Mouse (Mus musculus) myocyte (in vitro differentiated cells): Measurements from ENCODE around the gene Zbtb14.

Experiments used
- CEBPB ChIP-seq: IDR thresholded peaks from 2 replicates; pipeline ENCODE4 v1.6.1; 2011; ENCODE audit warnings: mild to moderate bottlenecking, moderate library complexity; ENCODE audit not compliant: poor library complexity, insufficient read depth, severe bottlenecking
- E2F4 ChIP-seq: IDR thresholded peaks from one replicate; pipeline ENCODE4 v1.6.1; 2011; ENCODE audit warnings: mild to moderate bottlenecking, control low read depth, moderate library complexity; ENCODE audit not compliant: insufficient read depth
- MAX ChIP-seq: IDR thresholded peaks from one replicate; pipeline ENCODE4 v1.6.1; 2011; ENCODE audit warnings: low read depth, mild to moderate bottlenecking, control low read depth
- MYOG ChIP-seq, 3 experiments: IDR thresholded peaks; one replicate each; pipeline ENCODE4 v1.6.1; 2011; ENCODE audit warnings: control low read depth in 2 of 3, low read depth in 2 of 3, mild to moderate bottlenecking in 2 of 3; ENCODE audit not compliant: insufficient read length in 2 of 3, control insufficient read depth in 1 of 3, insufficient read depth in 1 of 3
- POLR2A ChIP-seq: IDR thresholded peaks from one replicate; pipeline ENCODE4 v1.6.1; 2011; ENCODE audit warnings: low read depth, mild to moderate bottlenecking, control low read depth, moderate library complexity; ENCODE audit not compliant: insufficient read length
- POLR2AphosphoS2 ChIP-seq: IDR thresholded peaks from one replicate; pipeline ENCODE4 v1.6.1; 2011; ENCODE audit warnings: low read depth, control low read depth; ENCODE audit not compliant: insufficient read length
- REST ChIP-seq: IDR thresholded peaks from one replicate; pipeline ENCODE4 v1.6.1; 2011; ENCODE audit warnings: mild to moderate bottlenecking, control low read depth, moderate library complexity; ENCODE audit not compliant: insufficient read depth, insufficient read length
- TCF12 ChIP-seq: IDR thresholded peaks from one replicate; pipeline ENCODE4 v1.6.1; 2011; ENCODE audit warnings: mild to moderate bottlenecking, control low read depth; ENCODE audit not compliant: poor library complexity, insufficient read depth, severe bottlenecking
- USF1 ChIP-seq: IDR thresholded peaks from one replicate; pipeline ENCODE4 v1.6.1; 2011; ENCODE audit warnings: low read depth, mild to moderate bottlenecking, control low read depth, moderate library complexity

DNA sequence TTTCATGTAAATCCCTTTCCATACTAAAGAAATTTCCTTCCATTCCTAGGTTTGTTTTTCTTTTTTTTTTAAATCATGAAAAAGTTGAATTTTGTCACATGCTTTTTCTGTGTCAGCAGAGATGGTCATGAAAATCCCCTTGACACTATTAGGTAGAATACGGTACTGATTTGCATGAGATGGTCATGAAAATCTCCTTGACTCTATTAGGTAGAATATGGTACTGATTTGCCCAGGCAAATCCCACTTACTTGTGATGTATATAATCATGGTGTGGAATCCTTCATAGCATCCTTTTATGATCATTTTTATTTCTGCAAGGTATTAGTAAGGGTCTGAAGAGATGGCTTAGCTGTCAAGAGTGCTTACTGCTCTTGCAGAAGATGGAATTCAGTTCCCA lies 38.7 kb downstream of the Zbtb14 start:
- TF ChIP-seq MAX: no peak
- no peak for TF ChIP-seq POLR2A
- TF ChIP-seq E2F4: no peak
- TF ChIP-seq POLR2AphosphoS2: no peak
- TF ChIP-seq TCF12: no peak
- no peak for TF ChIP-seq MYOG (IDR thresholded peaks at IDR 0.05; ENCODE audit: control insufficient read depth in 1 of 3, insufficient read depth in 1 of 3, insufficient read length in 2 of 3, low read depth in 2 of 3)
- TF ChIP-seq REST: no peak
- TF ChIP-seq CEBPB: no peak
- no peak for TF ChIP-seq USF1
